Mouse (Mus musculus): ENCODE data around the gene Lef1.

The Lef1 gene

DNA sequence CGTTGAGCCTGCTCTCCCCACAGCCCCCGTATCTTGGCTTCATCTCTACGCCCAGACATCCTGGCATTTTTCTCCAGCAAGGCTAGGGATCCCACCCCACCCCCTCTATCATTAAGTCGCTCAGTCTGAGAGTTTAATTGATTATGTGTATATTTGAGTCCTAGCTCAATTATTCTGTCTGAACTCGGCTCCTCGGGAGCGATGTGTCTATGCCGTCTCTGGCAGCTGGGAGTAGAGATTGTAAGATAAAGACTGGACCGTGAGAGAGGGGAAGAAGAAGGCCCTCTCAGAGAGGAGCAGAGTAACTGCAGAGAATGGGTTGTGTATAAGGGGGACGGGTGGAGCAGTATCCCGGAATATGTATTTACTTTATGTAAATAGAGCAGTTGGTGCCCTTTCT is 80.0 kb downstream of the Lef1 start:
- no peak for DNase-seq (ENCODE audit: extremely low read depth, low read depth, low spot score)

- no peak for DNase-seq (ENCODE audit: extremely low read depth, low read depth, low spot score)
These were observed 80.5 kb downstream of the Lef1 start for GRCm38 (mm10) chr3:131190671-131191367.

- no peak for DNase-seq (ENCODE audit: extremely low read depth, low read depth, low spot score)
These were observed 81.2 kb downstream of the Lef1 start for GRCm38 (mm10) chr3:131191454-131191853.

DNA sequence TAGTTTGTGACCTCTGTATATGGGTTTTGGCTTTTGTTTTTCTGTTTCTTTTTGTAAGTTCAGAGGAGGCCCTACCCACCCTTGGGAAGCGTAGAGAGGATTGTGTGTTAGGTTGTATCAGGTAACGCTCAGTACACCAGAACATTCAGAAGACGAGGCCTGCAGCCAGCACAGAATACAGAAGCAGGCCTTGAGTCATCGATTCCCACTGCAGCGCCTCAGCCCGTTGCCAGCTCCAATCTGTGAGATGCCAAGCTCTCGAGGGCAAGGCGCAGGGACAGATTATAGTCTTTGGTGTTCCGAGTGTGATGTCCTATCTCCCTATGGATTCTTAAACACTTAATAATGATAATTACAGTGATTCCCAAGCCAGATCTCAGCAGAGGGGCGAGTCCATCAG is 85.8 kb downstream of the Lef1 start:
- DNase-seq (ENCODE audit: extremely low read depth, low read depth, low spot score), result no peak

GRCm38 (mm10) chr3:131196507-131197019 is 86.3 kb downstream of the Lef1 start:
- no peak for DNase-seq (ENCODE audit: extremely low read depth, low read depth, low spot score)

- DNase-seq (ENCODE audit: extremely low read depth, low read depth, low spot score), result no peak
These were observed 88.7 kb downstream of the Lef1 start for GRCm38 (mm10) chr3:131198991-131199390.

- no peak for DNase-seq (ENCODE audit: extremely low read depth, low read depth, low spot score)
These were observed 89.5 kb downstream of the Lef1 start for GRCm38 (mm10) chr3:131199590-131200288.

GRCm38 (mm10) chr3:131202311-131202710 is 92.0 kb downstream of the Lef1 start:
- DNase-seq (ENCODE audit: extremely low read depth, low read depth, low spot score), result no peak

DNA sequence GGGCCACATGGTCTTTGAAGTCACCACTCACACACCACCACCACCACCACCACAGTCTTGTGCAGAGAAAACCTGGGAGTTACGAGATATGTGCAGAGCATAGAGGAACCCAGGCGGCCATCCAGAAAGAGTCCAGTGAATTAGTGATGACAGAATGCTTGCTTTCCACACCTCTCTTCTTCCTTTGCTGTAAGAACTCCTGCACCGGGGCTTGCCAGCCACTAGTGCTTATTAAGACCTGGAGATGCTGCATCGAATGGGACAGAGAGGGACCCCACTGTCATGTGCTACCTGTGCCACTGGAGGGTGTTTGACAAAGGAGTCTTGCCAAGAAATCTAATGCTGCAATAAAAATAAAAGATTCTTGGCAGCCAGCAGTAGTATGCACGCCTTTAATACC is 97.6 kb downstream of the Lef1 start:
- no peak for DNase-seq (ENCODE audit: extremely low read depth, low read depth, low spot score)

- DNase-seq (ENCODE audit: extremely low read depth, low read depth, low spot score), result no peak
These were observed 98.1 kb downstream of the Lef1 start for GRCm38 (mm10) chr3:131208265-131208891.

DNA sequence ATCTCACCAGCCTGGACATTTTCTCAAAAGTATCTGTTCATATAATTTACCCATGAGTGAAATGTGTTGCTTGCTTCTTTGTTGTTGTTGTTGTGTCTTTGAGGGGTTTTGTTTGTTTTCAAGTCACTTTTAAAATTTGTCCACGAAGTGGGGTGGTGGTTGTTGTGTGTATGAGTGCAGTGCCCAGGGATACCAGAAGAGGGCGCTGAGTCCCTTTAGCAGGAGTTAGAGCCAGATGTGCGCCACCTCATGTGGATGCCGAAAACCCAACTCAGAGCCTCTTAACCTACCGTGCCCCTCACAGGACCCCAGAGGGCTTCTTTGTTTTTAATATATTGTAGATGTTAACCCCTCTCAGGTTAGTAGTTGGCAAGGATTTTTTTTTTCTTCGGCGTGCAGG is 101.9 kb downstream of the Lef1 start:
- no peak for DNase-seq (ENCODE audit: extremely low read depth, low read depth, low spot score)

DNA sequence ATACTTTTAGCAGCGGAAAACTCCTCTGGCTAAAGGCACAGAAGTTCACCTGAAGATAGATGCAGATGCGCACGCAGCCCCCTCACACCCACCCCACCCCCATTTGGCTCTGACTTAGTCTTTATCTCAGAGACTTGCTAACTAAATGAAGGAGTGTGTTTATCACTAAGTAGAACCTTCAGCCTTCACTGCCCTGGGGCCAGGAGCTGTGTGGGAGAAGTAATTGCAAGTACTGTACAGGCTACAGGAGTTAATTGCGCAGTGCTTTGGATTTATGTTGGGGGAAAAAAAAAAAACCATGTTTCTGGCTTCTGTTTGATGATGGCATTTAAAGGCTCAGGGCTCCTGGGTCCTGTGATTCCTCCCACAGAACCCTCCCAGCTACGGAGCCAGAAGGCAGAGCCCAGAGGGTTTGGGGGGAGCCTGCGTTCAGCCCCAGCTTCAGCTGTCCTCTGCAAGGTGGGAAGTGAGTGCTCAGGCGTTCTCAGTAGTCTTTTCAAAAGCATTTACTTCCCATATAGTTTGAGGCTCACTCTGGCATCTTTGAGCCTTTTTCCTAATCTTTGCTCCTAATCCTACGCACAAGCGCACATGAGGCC is 103.9 kb downstream of the Lef1 start:
- DNase-seq (ENCODE audit: extremely low read depth, low read depth, low spot score), result no peak

GRCm38 (mm10) chr3:131214841-131215240 is 104.6 kb downstream of the Lef1 start:
- no peak for DNase-seq (ENCODE audit: extremely low read depth, low read depth, low spot score)

GRCm38 (mm10) chr3:131218636-131219390 is 108.5 kb downstream of the Lef1 start:
- no peak for DNase-seq (ENCODE audit: extremely low read depth, low read depth, low spot score)

- no peak for DNase-seq (ENCODE audit: extremely low read depth, low read depth, low spot score)
These were observed 117.8 kb downstream of the Lef1 start for GRCm38 (mm10) chr3:131228083-131228482.

GRCm38 (mm10) chr3:131237061-131237460 is 126.8 kb downstream of the Lef1 start:
- no peak for DNase-seq (ENCODE audit: extremely low read depth, low read depth, low spot score)

- no peak for DNase-seq (ENCODE audit: extremely low read depth, low read depth, low spot score)
These were observed 127.7 kb downstream of the Lef1 start for GRCm38 (mm10) chr3:131237785-131238633.

DNA sequence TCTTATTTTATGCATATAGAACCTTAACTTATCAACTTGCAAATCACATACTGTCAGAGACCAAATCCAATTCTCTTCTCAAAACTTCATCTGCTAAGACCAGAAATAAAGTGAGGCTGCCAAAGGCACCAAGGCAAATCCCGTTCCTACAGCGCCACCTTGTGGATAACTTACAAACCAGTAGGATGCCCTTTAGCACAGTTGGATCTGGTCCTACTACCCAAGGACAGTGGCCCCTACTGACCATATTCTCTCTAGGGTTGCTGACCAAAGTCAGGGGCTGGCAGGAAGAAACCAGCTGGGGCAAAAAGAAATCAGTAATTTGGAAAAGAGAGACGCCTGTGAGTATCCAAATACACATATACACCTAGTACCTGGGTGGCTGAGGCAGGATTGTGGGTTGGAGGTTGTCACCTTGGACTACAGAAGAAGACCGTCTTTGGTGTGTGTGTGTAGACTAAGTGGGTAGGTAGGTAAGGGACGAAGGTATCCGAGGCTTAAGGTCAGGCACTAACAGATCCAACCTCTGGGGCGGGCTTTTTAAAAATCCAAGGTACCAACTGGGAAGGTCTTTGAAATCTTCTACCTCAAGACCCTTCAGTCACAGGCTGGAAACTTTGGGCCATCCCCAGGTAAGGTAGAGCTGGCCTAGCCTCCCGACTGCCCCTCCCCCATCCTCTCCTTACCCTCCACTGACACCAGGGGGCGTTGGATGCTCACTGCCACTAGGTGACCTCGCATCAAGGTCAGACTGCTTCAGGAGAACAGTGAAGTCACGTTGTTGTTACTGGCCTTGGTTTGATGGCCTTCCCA is 135.7 kb downstream of the Lef1 start:
- DNase-seq (ENCODE audit: extremely low read depth, low read depth, low spot score), result no peak

DNA sequence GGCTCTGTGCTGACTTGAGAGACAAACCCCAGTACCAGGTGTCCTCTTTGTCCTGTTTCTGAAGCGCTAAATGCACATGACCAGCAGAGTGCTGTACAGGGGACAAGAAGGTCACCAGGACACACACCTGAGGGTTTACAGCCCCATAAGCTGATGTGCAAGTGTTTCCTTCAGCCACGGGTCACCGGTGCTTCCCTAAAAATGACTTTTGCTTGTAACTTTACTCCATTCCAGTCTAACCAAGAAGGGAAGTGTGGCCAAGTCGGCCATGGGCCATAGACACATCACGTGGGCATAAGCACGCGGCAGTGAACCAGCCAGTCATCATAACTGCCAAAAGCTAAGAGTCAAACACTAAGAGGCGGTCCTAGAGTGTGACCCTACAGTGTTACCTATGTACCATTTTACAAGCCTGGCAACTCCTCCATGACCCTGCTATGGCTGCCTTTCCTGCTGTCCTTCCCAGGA is 136.3 kb downstream of the Lef1 start:
- no peak for DNase-seq (ENCODE audit: extremely low read depth, low read depth, low spot score)
